Mouse (Mus musculus) neural tube, embryonic 13.5 days (tissue): ENCODE measurements at regions not wholly inside any gene's neighbourhood (a gene's known extent, or its start where the extent isn't known, plus 50 kb on each side); places are given as distances from the start of the nearest gene placed in this dataset.

Source experiments
- ATAC-seq: fragments of 200-750 bp; cut with Nextera tagmentation; 2 replicates; pipeline ENCODE4 v1.8.0; 2017; ENCODE audit warnings: low read depth, mild to moderate bottlenecking, moderate TSS enrichment, moderate library complexity
- H3K27ac ChIP-seq: fragments of 300-500 bp; sonication (generic); replicated peaks from 2 replicates; pipeline ENCODE4 v1.5.1; 2015; ENCODE audit warnings: moderate library complexity, mild to moderate bottlenecking, inconsistent platforms
- H3K27me3 ChIP-seq: fragments of 300-500 bp; sonication (generic); 2 replicates; pipeline ENCODE4 v1.6.1; 2015; ENCODE audit warnings: mild to moderate bottlenecking, inconsistent platforms
- H3K36me3 ChIP-seq: fragments of 300-500 bp; sonication (generic); 2 replicates; pipeline ENCODE4 v1.6.1; 2015; ENCODE audit warnings: mild to moderate bottlenecking, inconsistent platforms
- H3K4me1 ChIP-seq: fragments of 300-500 bp; sonication (generic); replicated peaks from 2 replicates; pipeline ENCODE4 v1.6.1; 2015; ENCODE audit warnings: inconsistent platforms
- H3K4me2 ChIP-seq: fragments of 300-500 bp; sonication (generic); 2 replicates; pipeline ENCODE4 v1.6.1; 2015; ENCODE audit warnings: inconsistent platforms, mild to moderate bottlenecking, moderate library complexity
- H3K4me3 ChIP-seq: fragments of 300-500 bp; sonication (generic); 2 replicates; pipeline ENCODE4 v1.5.1; 2015; ENCODE audit warnings: mild to moderate bottlenecking, inconsistent platforms
- H3K9ac ChIP-seq: fragments of 300-500 bp; sonication (generic); 2 replicates; pipeline ENCODE4 v1.6.1; 2015; ENCODE audit warnings: moderate library complexity, mild to moderate bottlenecking, inconsistent platforms
- H3K9me3 ChIP-seq: fragments of 300-500 bp; sonication (generic); 2 replicates; pipeline ENCODE4 v1.6.1; 2016; ENCODE audit warnings: inconsistent platforms
- WGBS: fragments of 180-500 bp; shearing (Covaris S2); methylation state at CpG from one replicate; pipeline ENCODE4 v1.1.7; 2015; 5-methylcytosine and 5-hydroxymethylcytosine counted together

GRCm38 (mm10) chr9:47054595-47054994, 56.1 kb downstream of the Gm4791 start:
- H3K36me3 ChIP-seq, result no peaks in the 10 kb centered on the region
- no peak overlapping the region for H3K27ac ChIP-seq
- peaks cover 3% of the 10 kb centered on the region; the same call in 1 of the 2 replicates for H3K9me3 ChIP-seq
- H3K9ac ChIP-seq, result no peak overlapping the region
- ATAC-seq, result no peak
- H3K4me3 ChIP-seq, result no peak overlapping the region
- H3K4me1 ChIP-seq, result no peaks in the 10 kb centered on the region
- H3K4me2 ChIP-seq, result no peak overlapping the region
- 76% methylated on average over 10 of the region's 10 CpGs for WGBS
- H3K27me3 ChIP-seq, result no peaks in the 10 kb centered on the region

DNA sequence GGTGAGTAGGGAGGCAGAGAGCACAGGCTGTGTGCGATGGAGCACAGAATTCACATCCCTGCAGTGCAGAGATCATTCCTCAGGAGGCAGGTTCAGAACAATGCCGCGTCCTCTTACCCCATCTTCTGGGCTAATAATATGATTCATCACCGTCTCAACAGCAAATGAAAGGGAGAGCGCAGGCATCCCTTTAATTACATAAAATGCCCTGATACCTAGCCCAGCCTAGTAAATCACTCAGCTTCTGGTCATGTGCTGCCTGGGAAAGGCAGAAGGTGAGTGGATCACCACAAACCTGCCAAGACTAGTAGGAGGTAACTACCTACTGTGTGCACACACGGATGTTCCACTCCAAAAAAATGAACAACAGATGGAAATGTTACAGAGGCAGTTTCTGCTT, 57.0 kb downstream of the Gm4791 start:
- 49% methylated on average over 6 of the region's 6 CpGs for WGBS
- H3K9ac ChIP-seq, result no peak overlapping the region
- no peak overlapping the region for H3K4me2 ChIP-seq
- ATAC-seq, result no peak; the same call in 1 of the 2 replicates
- H3K9me3 ChIP-seq, result no peaks in the 10 kb centered on the region
- H3K4me1 ChIP-seq, result no peaks in the 10 kb centered on the region
- H3K4me3 ChIP-seq, result no peak overlapping the region
- H3K36me3 ChIP-seq, result no peaks in the 10 kb centered on the region
- no peaks in the 10 kb centered on the region for H3K27me3 ChIP-seq
- no peak overlapping the region for H3K27ac ChIP-seq

DNA sequence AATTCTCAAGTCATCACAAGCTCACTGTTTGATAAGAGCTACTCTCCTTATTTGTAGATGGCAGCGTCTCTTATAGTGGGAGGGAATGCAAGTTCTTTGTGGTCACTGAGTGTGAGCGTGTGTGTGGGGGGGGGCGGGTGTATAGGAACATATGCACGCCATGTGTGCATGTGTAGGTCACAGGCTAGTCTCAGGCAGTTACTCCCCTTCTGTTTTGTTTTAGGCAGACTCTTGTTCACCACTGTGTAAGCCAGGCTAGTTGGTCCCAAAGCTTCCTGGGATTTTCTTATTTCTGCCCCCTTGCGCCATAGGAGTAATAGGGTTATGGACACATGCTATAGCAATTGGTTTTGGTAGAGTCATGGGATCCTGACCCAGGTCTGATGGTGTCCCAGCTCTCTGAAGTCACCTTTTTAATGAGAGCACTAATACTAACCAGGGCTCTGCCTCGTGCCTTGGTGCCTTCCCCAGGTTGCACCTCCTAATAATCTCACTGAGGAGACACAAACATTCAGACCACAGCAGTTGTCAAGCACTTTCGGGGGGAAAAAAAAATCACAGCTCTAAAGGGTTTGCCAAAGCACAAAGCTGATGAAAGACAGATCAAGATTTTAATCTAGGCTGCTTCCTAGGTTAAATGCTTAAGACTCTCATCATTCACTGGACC, 60.9 kb downstream of the Gm4791 start:
- H3K9ac ChIP-seq, result no peak overlapping the region
- no peaks in the 10 kb centered on the region for H3K36me3 ChIP-seq
- H3K4me1 ChIP-seq, result peaks cover 5% of the 10 kb centered on the region
- H3K27ac ChIP-seq, result no peak overlapping the region
- ATAC-seq, result no peak
- no peaks in the 10 kb centered on the region for H3K27me3 ChIP-seq
- no peak overlapping the region for H3K4me3 ChIP-seq
- no peaks in the 10 kb centered on the region for H3K9me3 ChIP-seq
- H3K4me2 ChIP-seq, result no peak overlapping the region
- 87% methylated on average over 7 of the region's 7 CpGs for WGBS

DNA sequence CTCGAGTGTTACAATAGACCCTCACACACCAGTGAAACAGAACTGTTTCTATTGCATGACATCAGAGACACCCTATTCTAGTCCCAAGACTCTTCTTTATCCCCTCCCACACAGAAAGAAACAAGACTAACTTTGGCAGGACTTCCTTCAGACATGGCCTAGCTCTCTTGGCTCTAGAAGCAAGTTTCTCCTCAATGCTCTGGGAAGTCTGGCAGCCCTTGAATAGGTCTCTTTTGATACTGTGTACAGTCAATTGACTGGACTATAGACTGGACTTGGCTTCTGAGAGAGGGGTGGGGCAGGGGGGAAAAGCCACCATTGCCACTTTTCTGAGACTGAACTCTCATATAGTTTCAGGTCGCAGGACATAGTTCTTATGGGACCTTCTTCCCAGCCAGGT, 62.2 kb downstream of the Gm4791 start:
- H3K4me3 ChIP-seq, result no peak overlapping the region
- H3K4me1 ChIP-seq, result peaks cover 11% of the 10 kb centered on the region
- no peaks in the 10 kb centered on the region for H3K36me3 ChIP-seq
- no peak for ATAC-seq
- H3K27ac ChIP-seq, result no peak overlapping the region
- 91% methylated on average over 2 of the region's 2 CpGs for WGBS
- no peaks in the 10 kb centered on the region for H3K27me3 ChIP-seq
- no peak overlapping the region for H3K4me2 ChIP-seq
- H3K9ac ChIP-seq, result no peak overlapping the region
- H3K9me3 ChIP-seq, result no peaks in the 10 kb centered on the region

- Histone ChIP-seq H3K9me3 (no peaks in the 10 kb centered on the region), H3K4me1 (peaks cover 11% of the 10 kb centered on the region), H3K4me2 (no peak overlapping the region), H3K4me3 (no peak overlapping the region), H3K36me3 (no peaks in the 10 kb centered on the region), H3K27me3 (no peaks in the 10 kb centered on the region), H3K9ac (no peak overlapping the region), H3K27ac (no peak overlapping the region)
- ATAC-seq, result no peak
- WGBS, result 90% methylated on average over 7 of the region's 7 CpGs
Measured at GRCm38 (mm10) chr9:47062516-47062915, 64.0 kb downstream of the Gm4791 start.

- no peak overlapping the region for H3K27ac ChIP-seq
- no peaks in the 10 kb centered on the region for H3K36me3 ChIP-seq
- H3K4me2 ChIP-seq, result no peak overlapping the region
- no peaks in the 10 kb centered on the region for H3K9me3 ChIP-seq
- H3K4me1 ChIP-seq, result peaks cover 11% of the 10 kb centered on the region
- no peak overlapping the region for H3K9ac ChIP-seq
- no peak for ATAC-seq
- no peak overlapping the region for H3K4me3 ChIP-seq
- 70% methylated on average over 5 of the region's 5 CpGs for WGBS
- no peaks in the 10 kb centered on the region for H3K27me3 ChIP-seq
Measured at GRCm38 (mm10) chr9:47063751-47064150, 65.2 kb downstream of the Gm4791 start.

DNA sequence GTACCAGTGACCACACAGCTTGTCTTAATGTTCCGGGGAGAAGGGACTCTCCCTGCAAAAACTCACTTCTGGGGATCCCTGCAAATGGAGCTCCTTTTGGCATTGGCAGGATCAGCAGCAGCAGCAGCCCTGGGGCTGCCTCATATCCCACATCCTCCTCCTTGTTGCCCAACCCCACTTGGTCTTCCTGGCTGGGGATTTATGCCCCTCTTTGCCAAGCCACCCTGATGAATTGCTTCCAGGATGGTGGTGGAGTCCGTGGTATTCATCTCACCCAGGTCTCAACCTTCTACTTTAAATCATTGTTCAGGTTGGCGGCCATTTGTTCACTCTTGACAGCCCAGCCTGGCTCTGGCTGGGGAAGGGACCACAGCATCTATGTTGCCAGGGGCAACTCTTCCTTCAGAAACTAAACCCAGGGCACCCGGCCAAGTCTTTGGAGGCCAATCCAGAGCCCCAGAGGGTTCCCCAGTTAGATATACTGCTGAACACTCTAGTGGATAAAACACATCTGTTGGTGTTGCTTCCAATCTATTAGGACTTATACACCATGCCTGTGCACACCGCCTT, 66.0 kb downstream of the Gm4791 start:
- H3K27me3 ChIP-seq, result no peaks in the 10 kb centered on the region
- H3K36me3 ChIP-seq, result no peaks in the 10 kb centered on the region
- peak; percentile 65 for ATAC-seq
- peaks cover 15% of the 10 kb centered on the region for H3K4me1 ChIP-seq
- H3K9ac ChIP-seq, result no peak overlapping the region
- no peak overlapping the region for H3K4me2 ChIP-seq
- H3K9me3 ChIP-seq, result no peaks in the 10 kb centered on the region
- H3K4me3 ChIP-seq, result no peak overlapping the region
- H3K27ac ChIP-seq, result no peak overlapping the region
- WGBS, result 48% methylated on average over 5 of the region's 5 CpGs

DNA sequence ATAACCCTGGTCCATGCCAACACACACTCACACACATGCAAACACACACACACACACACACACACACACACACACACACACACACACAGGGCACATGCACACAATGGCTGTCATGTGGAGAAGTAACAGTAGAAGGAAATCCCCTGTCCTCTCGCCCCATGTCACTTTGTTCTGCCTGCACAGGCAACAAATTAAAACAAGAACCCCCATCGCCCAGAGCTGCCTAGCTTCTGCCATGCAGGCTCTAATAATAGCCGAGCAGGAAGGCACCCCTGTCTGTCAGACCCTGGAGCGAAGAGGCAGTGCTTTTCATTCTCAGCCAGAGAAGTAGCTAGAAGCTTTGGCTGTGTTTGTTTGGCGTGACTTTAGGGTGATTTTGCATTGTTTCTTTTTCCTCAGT, 70.9 kb downstream of the Gm4791 start:
- Histone ChIP-seq H3K27ac (peak overlapping the region; percentile 19), H3K9me3 (no peaks in the 10 kb centered on the region), H3K9ac (no peak overlapping the region), H3K4me3 (no peak overlapping the region), H3K4me1 (peaks cover 24% of the 10 kb centered on the region), H3K36me3 (no peaks in the 10 kb centered on the region), H3K4me2 (no peak overlapping the region), H3K27me3 (no peaks in the 10 kb centered on the region)
- 23% methylated on average over 5 of the region's 5 CpGs for WGBS
- ATAC-seq, result no peak

DNA sequence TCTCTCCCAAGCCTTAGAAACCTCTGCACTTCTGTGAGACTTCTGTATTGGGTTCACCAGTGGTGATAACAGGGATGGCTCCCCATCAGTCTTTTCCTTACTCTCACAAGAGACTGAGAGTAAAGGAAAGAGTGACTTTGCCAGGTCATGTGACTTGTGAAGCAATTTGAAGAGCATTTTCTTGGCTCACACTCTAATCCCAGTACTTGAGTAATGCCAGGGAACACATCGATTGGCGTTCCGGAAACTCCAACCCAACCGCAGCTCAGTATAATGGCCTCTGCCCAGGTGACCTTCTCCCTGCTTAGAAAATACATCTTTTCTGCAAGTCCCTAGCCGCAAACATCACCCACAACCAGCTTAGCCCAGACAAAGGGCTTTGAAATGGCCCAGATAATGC, 72.4 kb downstream of the Gm4791 start:
- no peak overlapping the region for H3K4me2 ChIP-seq
- no peaks in the 10 kb centered on the region for H3K27me3 ChIP-seq
- H3K9me3 ChIP-seq, result no peaks in the 10 kb centered on the region
- no peak overlapping the region for H3K27ac ChIP-seq
- H3K9ac ChIP-seq, result no peak overlapping the region
- no peak for ATAC-seq
- 95% methylated on average over 5 of the region's 5 CpGs for WGBS
- no peak overlapping the region for H3K4me3 ChIP-seq
- H3K36me3 ChIP-seq, result no peaks in the 10 kb centered on the region
- peaks cover 31% of the 10 kb centered on the region for H3K4me1 ChIP-seq

DNA sequence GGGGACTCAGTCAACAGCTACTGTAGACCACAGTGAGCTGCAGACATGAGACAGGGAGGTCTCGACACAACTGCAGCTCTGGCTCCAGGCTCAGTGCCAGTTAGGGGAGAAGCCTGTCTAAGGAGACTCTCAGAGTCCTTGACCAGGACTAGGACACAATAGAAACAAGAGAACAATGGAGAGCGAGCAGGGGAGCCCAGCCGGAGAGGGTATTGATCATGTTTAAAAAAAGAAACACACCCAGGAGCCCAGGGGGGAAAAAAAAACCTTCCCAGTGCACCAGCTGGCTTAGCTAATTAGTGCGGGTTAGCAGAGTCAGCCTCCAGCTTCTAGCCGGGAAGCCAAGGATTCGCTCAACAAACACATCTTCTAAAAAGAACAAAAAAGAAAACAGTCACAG, 78.4 kb downstream of the Gm4791 start:
- Histone ChIP-seq H3K27ac (peak overlapping the region; percentile 38), H3K4me2 (no peak overlapping the region), H3K9ac (no peak overlapping the region), H3K4me1 (peaks cover 26% of the 10 kb centered on the region), H3K27me3 (no peaks in the 10 kb centered on the region), H3K9me3 (no peaks in the 10 kb centered on the region), H3K4me3 (no peak overlapping the region), H3K36me3 (no peaks in the 10 kb centered on the region)
- no peak for ATAC-seq
- 11% methylated on average over 6 of the region's 6 CpGs for WGBS

- ATAC-seq, result no peak
- 46% methylated on average over 2 of the region's 2 CpGs for WGBS
- Histone ChIP-seq H3K4me2 (no peak overlapping the region), H3K4me1 (peaks cover 26% of the 10 kb centered on the region), H3K36me3 (no peaks in the 10 kb centered on the region), H3K9me3 (no peaks in the 10 kb centered on the region), H3K27ac (peak overlapping the region; percentile 29; the same call in 1 of the 2 replicates), H3K4me3 (no peak overlapping the region), H3K27me3 (no peaks in the 10 kb centered on the region), H3K9ac (no peak overlapping the region)
Measured at GRCm38 (mm10) chr9:47077416-47077815, 78.9 kb downstream of the Gm4791 start.

DNA sequence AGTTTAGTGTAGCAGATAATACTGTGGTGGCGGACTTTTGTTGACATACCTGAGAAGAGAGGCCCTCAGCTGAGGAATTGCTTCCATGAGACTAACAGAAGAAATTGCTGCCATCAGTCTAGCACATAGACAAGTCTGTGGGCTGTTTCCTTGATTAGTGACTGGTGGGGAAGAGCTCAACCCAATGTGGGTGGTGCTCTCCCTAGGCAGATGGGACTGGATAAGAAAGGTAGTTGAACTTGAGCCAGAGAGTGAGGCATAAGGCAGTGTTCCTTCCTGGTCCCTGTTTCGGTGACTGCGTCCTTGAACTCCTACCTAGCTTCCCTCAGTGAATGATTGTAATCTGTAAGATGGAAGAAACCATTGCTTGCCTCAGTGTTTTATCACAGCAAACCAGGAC, 79.4 kb downstream of the Gm4791 start:
- no peaks in the 10 kb centered on the region for H3K9me3 ChIP-seq
- WGBS, result 95% methylated on average over 3 of the region's 3 CpGs
- no peak overlapping the region for H3K4me3 ChIP-seq
- no peak for ATAC-seq
- no peak overlapping the region for H3K9ac ChIP-seq
- H3K27me3 ChIP-seq, result no peaks in the 10 kb centered on the region
- peaks cover 26% of the 10 kb centered on the region for H3K4me1 ChIP-seq
- no peak overlapping the region for H3K4me2 ChIP-seq
- no peaks in the 10 kb centered on the region for H3K36me3 ChIP-seq
- H3K27ac ChIP-seq, result no peak overlapping the region

GRCm38 (mm10) chr9:47081407-47081806, 82.9 kb downstream of the Gm4791 start:
- WGBS, result 96% methylated on average over 6 of the region's 6 CpGs
- Histone ChIP-seq H3K27me3 (no peaks in the 10 kb centered on the region), H3K9me3 (no peaks in the 10 kb centered on the region), H3K4me3 (no peak overlapping the region), H3K36me3 (no peaks in the 10 kb centered on the region), H3K9ac (no peak overlapping the region), H3K27ac (no peak overlapping the region), H3K4me1 (peaks cover 12% of the 10 kb centered on the region; the same call in 1 of the 2 replicates), H3K4me2 (no peak overlapping the region)
- no peak for ATAC-seq
